Mouse (Mus musculus): ENCODE measurements around the gene Efemp2. TPM values are rescaled to one million over a fixed set of nuclear protein-coding genes. Genes with fewer than 3 reads are reported as not detected.
A peak's percentile ranks its signal among the peaks of the same experiment; 100 is the strongest.

Gene Efemp2
- polyA plus RNA-seq, 1 experiment: 81.3 TPM

DNA sequence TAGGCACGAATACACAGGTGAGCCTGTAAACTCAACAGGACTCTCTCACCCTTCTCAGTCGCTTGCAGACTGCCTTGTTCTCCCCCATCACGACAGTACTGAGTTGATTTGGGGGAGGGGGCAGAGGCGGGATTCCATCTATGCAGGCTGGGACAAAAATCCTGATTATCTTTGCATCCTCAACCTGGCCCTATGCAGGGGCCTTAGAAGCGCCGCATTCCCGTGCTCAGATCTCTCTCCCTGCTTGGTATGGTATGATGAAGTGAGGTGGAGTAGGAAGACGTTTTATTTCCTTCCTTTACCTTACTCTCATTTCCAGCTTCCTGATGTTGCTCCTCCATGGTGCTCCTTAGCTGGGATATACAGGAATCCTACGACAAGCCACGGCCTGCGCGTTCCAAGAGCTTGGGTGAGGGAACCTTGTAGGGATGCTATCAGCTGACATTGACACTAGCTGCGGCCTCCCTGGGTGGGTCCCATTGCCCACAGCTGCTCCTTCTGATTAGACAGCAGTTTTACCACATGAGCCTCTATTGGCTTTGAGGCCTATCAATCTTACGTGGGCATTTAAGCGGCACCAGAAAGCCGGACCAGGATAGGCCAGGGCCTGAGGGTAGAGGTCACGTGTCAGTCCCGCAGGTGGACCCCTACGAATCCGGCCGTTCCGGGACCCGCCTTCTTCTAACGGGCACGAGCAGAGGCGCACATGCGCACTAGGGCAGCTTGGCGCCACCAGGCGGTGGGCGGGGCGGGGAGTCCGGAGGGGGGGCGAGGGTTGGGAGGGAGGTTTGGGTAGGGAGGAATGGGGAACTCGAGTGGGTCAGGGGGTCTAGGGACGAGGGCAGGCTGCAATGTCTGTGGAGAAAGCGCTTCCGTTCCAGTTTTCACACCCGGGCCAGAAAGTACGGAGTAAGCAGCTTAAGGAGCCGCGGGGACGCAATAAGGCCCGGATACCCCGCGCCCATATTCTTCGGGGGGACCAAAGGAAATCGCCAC is 36.6 kb downstream of the Efemp2 start, which contains the start of gene Snx32:
Gene Snx32, minus strand, starts transcription at position 508 of the 996 bp plus-strand sequence.
- peak within 1 kb of the TSS; percentile 30 for H3K4me3 ChIP-seq
- no peaks in the 10 kb centered on the region for H3K27me3 ChIP-seq (ENCODE audit: control insufficient read depth, insufficient read depth, insufficient read length)
- H3K4me2 ChIP-seq (ENCODE audit: low read depth): peak within 1 kb of the TSS; percentile 72
- no peak within 1 kb of the TSS for H3ac ChIP-seq (ENCODE audit: control insufficient read depth, insufficient read length)
- no peaks in the 10 kb centered on the region for H3K79me2 ChIP-seq (ENCODE audit: control insufficient read depth, insufficient read depth)
- H3K36me3 ChIP-seq (ENCODE audit: control insufficient read depth, insufficient read depth): no peaks in the 10 kb centered on the region
- TF ChIP-seq POLR2A (IDR thresholded peaks at IDR 0.05; ENCODE audit: insufficient read length, low read depth): peak; percentile 51
- peak in 1 of 3 experiments; percentile 14 for TF ChIP-seq MYOD1 (IDR thresholded peaks at IDR 0.05; ENCODE audit: control insufficient read depth in 1 of 3, insufficient read length in 2 of 3, low read depth in 2 of 3)
- TF ChIP-seq MYOG (IDR thresholded peaks at IDR 0.05; ENCODE audit: control insufficient read depth in 1 of 3, insufficient read depth in 1 of 3, insufficient read length in 2 of 3, low read depth in 2 of 3): peak in 1 of 3 experiments; percentile 28
- TF ChIP-seq SRF (IDR thresholded peaks at IDR 0.05; ENCODE audit: control insufficient read depth, insufficient read length, low read depth): no peak
- TF ChIP-seq CEBPB (IDR thresholded peaks at IDR 0.05; ENCODE audit: insufficient read depth, poor library complexity, severe bottlenecking): no peak
- no peak for TF ChIP-seq TCF12 (IDR thresholded peaks at IDR 0.05; ENCODE audit: insufficient read depth, poor library complexity, severe bottlenecking)
- TF ChIP-seq POLR2AphosphoS2 (IDR thresholded peaks at IDR 0.05; ENCODE audit: insufficient read length, low read depth): peak; percentile 45
- peak; percentile 85 for TF ChIP-seq USF1 (IDR thresholded peaks at IDR 0.05; ENCODE audit: low read depth)
- no peak for TF ChIP-seq REST (IDR thresholded peaks at IDR 0.05; ENCODE audit: insufficient read depth, insufficient read length)

DNA sequence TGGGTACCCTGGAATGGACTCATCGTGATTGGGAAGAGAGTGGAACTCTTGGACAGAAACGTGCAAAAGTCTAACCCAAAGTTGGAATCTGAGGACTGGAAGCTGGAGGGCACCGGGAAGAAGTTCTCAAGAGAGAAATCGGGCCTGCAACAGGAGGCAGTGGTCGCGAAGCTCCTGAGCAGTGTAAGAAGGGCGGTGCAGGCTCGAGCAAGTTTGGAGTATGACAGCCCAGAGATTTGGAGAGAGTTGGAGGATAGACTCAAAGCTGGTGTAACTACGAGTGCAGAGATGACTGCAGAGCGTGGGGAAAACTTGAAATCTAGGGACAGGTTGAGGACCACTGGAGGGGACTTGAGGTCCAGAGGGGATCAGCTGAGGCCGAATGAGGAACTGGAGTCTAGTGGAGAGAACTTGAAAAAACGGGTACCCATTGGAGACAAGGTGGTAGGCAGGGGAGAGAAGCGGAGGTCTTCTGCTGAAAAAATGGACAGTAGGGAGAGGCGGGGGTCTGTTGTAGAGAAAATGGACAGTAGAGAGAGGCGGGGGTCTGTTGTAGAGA is 37.4 kb downstream of the Efemp2 start:
- no peak for TF ChIP-seq SRF (IDR thresholded peaks at IDR 0.05; ENCODE audit: control insufficient read depth, insufficient read length, low read depth)
- no peak for TF ChIP-seq MYOG (IDR thresholded peaks at IDR 0.05; ENCODE audit: control insufficient read depth in 1 of 3, insufficient read depth in 1 of 3, insufficient read length in 2 of 3, low read depth in 2 of 3)
- TF ChIP-seq TCF3 (IDR thresholded peaks at IDR 0.05; ENCODE audit: insufficient read length, low read depth): no peak
- no peak for TF ChIP-seq POLR2A (IDR thresholded peaks at IDR 0.05; ENCODE audit: insufficient read length, low read depth)
- TF ChIP-seq E2F4 (IDR thresholded peaks at IDR 0.05; ENCODE audit: insufficient read depth): no peak
- no peak for TF ChIP-seq TCF12 (IDR thresholded peaks at IDR 0.05; ENCODE audit: insufficient read depth, poor library complexity, severe bottlenecking)
- no peak for TF ChIP-seq USF1 (IDR thresholded peaks at IDR 0.05; ENCODE audit: low read depth)
- no peak for TF ChIP-seq REST (IDR thresholded peaks at IDR 0.05; ENCODE audit: insufficient read depth, insufficient read length)
- TF ChIP-seq MYOD1 (IDR thresholded peaks at IDR 0.05; ENCODE audit: control insufficient read depth in 1 of 3, insufficient read length in 2 of 3, low read depth in 2 of 3): no peak
- no peak for TF ChIP-seq MAX (IDR thresholded peaks at IDR 0.05; ENCODE audit: low read depth)
- no peak for TF ChIP-seq POLR2AphosphoS2 (IDR thresholded peaks at IDR 0.05; ENCODE audit: insufficient read length, low read depth)
- no peak for TF ChIP-seq CEBPB (IDR thresholded peaks at IDR 0.05; ENCODE audit: insufficient read depth, poor library complexity, severe bottlenecking)
- Histone ChIP-seq H3K79me2 (ENCODE audit: control insufficient read depth, insufficient read depth) (no peaks in the 10 kb centered on the region), H3K27me3 (ENCODE audit: control insufficient read depth, insufficient read depth, insufficient read length) (no peaks in the 10 kb centered on the region), H3K4me3 (peak overlapping the region; percentile 30), H3K4me2 (ENCODE audit: low read depth) (peak overlapping the region; percentile 68), H3ac (ENCODE audit: control insufficient read depth, insufficient read length) (no peak overlapping the region), H3K36me3 (ENCODE audit: control insufficient read depth, insufficient read depth) (no peaks in the 10 kb centered on the region)

DNA sequence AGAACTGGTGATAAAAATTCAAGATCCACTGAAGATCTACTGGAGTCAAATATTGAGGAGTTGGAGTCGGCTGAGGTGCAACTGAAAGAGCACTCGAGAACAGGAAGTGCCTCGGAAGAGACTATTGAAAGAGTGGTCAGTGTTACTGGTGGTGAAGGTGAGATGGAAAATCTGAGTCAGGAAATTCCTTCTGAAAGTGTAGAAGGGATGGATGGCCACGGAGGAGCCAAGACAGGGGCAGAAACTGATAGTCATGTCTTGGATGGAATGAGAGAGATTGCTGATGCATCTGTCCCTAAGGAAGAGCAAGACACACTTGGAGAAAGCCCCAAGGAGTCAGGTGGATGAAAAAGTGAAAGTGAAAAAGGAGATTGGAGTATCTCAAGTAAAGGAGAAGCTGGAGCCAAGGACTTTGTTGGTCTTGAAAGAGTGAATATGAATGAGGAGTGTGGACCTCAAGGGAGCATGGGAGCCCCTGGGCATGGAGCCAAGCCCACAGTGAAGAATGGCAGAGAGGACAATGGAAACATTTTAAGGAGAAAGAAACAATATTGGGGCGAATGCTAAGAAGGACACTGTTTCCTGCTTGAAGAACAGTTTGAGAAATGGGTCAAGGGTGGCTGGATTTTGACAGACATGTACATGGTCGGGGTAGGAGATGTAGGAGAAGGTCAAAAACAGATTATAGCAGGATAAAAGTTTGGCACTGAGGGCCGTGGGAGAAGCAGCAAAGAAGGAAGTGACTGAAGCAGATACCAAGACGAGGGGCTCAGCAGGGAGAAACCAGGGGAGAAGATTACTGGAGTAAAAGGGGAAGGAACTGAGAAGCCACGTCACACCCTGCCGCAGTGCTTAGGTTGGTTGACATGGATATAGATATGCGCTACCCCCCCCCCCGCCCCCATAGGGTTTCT is 38.6 kb downstream of the Efemp2 start:
- peak overlapping the region; percentile 15 for H3K4me2 ChIP-seq (ENCODE audit: low read depth)

More for the DNA sequence above, 38.6 kb downstream of the Efemp2 start:
- no peak for TF ChIP-seq POLR2A (IDR thresholded peaks at IDR 0.05; ENCODE audit: insufficient read length, low read depth)
- TF ChIP-seq TCF3 (IDR thresholded peaks at IDR 0.05; ENCODE audit: insufficient read length, low read depth): no peak
- TF ChIP-seq TCF12 (IDR thresholded peaks at IDR 0.05; ENCODE audit: insufficient read depth, poor library complexity, severe bottlenecking): no peak
- TF ChIP-seq CEBPB (IDR thresholded peaks at IDR 0.05; ENCODE audit: insufficient read depth, poor library complexity, severe bottlenecking): no peak
- TF ChIP-seq MAX (IDR thresholded peaks at IDR 0.05; ENCODE audit: low read depth): no peak
- no peak for TF ChIP-seq MYOG (IDR thresholded peaks at IDR 0.05; ENCODE audit: control insufficient read depth in 1 of 3, insufficient read depth in 1 of 3, insufficient read length in 2 of 3, low read depth in 2 of 3)
- no peak for TF ChIP-seq E2F4 (IDR thresholded peaks at IDR 0.05; ENCODE audit: insufficient read depth)
- TF ChIP-seq REST (IDR thresholded peaks at IDR 0.05; ENCODE audit: insufficient read depth, insufficient read length): no peak
- TF ChIP-seq USF1 (IDR thresholded peaks at IDR 0.05; ENCODE audit: low read depth): no peak
- TF ChIP-seq SRF (IDR thresholded peaks at IDR 0.05; ENCODE audit: control insufficient read depth, insufficient read length, low read depth): no peak
- no peak for TF ChIP-seq POLR2AphosphoS2 (IDR thresholded peaks at IDR 0.05; ENCODE audit: insufficient read length, low read depth)
- no peak for TF ChIP-seq MYOD1 (IDR thresholded peaks at IDR 0.05; ENCODE audit: control insufficient read depth in 1 of 3, insufficient read length in 2 of 3, low read depth in 2 of 3)
- Histone ChIP-seq H3K27me3 (ENCODE audit: control insufficient read depth, insufficient read depth, insufficient read length) (no peaks in the 10 kb centered on the region), H3ac (ENCODE audit: control insufficient read depth, insufficient read length) (no peak overlapping the region), H3K4me3 (no peak overlapping the region), H3K36me3 (ENCODE audit: control insufficient read depth, insufficient read depth) (no peaks in the 10 kb centered on the region), H3K79me2 (ENCODE audit: control insufficient read depth, insufficient read depth) (no peaks in the 10 kb centered on the region)

Data from myocyte (in vitro differentiated cells).